Mouse (Mus musculus): ENCODE results near the gene Stab1. TPM values are rescaled to one million over a fixed set of nuclear protein-coding genes. Genes with fewer than 3 reads are reported as not detected.

Stab1 gene
- total RNA-seq, 2 experiments from 2014 or later, result not detected

GRCm38 (mm10) chr14:31195968-31196367, 27.5 kb upstream of the Stab1 start:
- peak; percentile 66 for ATAC-seq (replicated peaks; ENCODE audit: low FRiP score, poor library complexity, severe bottlenecking)

DNA sequence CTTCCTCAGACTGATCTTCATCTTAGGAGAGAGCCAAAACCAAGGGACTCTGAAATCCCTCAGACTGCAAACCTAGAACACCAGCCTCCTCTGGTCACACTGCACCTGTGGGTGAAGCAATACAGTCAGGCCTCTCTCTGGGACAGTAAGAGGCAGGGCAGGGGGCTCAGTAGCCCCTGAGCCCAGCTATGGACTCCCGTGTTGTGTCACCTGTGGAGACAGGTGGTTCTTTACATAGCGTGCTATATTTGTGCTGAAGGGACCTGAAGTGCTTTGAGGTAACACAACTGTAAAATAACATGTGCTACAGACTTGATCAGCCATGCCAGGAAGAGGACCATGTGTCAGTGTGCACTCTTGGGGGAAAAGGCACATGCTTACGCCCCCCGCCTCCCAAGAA, 27.1 kb upstream of the Stab1 start:
- no peak for ATAC-seq (replicated peaks; ENCODE audit: low FRiP score, poor library complexity, severe bottlenecking)

GRCm38 (mm10) chr14:31194891-31195513, 26.6 kb upstream of the Stab1 start:
- ATAC-seq (replicated peaks; ENCODE audit: low FRiP score, poor library complexity, severe bottlenecking), result 0 out of 2 replicates have a peak, but pooled peaks have one; percentile 17

- no peak for ATAC-seq (replicated peaks; ENCODE audit: low FRiP score, poor library complexity, severe bottlenecking)
Observed at GRCm38 (mm10) chr14:31194441-31194840, 26.0 kb upstream of the Stab1 start.

DNA sequence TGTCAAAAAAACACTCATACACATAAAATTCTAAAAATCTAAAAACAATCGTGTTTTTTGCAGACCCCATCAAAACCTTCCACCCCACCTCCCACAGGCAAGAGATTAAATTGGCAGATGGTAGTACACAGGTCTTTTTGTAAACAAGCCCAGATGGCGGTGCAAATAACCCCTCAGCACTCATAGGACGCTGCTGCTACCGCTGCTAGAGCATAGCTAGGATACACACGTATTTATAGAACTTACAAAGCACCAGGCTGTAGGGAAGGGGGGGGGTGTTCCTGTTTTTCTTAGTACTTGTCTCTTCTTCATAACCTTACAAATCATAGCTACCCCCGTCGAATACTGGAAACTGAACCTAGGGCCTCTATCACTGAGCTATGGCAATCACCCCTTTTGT, 25.4 kb upstream of the Stab1 start:
- ATAC-seq (replicated peaks; ENCODE audit: low FRiP score, poor library complexity, severe bottlenecking), result no peak

GRCm38 (mm10) chr14:31191936-31192335, 23.5 kb upstream of the Stab1 start:
- no peak for ATAC-seq (replicated peaks; ENCODE audit: low FRiP score, poor library complexity, severe bottlenecking)

GRCm38 (mm10) chr14:31189348-31189747, 20.9 kb upstream of the Stab1 start:
- ATAC-seq (replicated peaks; ENCODE audit: low FRiP score, poor library complexity, severe bottlenecking), result no peak

DNA sequence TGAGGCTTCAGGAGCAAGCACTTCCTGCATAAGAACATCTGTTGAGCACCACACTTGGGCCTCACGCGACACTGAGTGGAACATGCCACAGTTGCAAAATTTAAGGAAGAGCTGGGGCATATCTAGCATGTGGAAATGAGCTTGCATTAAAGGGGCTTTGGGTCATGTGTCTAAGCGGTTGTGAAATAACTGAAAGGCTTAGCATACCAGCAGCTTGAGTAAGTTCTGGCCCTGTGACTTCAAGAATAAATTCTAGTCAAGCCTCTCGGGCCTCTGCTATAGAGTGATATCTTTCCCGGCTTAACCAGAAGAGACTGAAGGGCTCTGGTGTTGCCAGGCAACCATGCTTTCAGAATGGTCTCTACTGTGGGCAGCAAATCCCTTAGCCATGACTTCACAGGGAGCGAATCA, 20.3 kb upstream of the Stab1 start:
- ATAC-seq (replicated peaks; ENCODE audit: low FRiP score, poor library complexity, severe bottlenecking), result no peak

GRCm38 (mm10) chr14:31186656-31187055, 18.2 kb upstream of the Stab1 start:
- no peak for ATAC-seq (replicated peaks; ENCODE audit: low FRiP score, poor library complexity, severe bottlenecking)

- ATAC-seq (replicated peaks; ENCODE audit: low FRiP score, poor library complexity, severe bottlenecking), result no peak
Observed at GRCm38 (mm10) chr14:31184195-31184594, 15.8 kb upstream of the Stab1 start.

- ATAC-seq (replicated peaks; ENCODE audit: low FRiP score, poor library complexity, severe bottlenecking), result no peak
Observed at GRCm38 (mm10) chr14:31183541-31183940, 15.1 kb upstream of the Stab1 start.

- ATAC-seq (replicated peaks; ENCODE audit: low FRiP score, poor library complexity, severe bottlenecking), result no peak
Observed at GRCm38 (mm10) chr14:31182786-31183290, 14.4 kb upstream of the Stab1 start.

DNA sequence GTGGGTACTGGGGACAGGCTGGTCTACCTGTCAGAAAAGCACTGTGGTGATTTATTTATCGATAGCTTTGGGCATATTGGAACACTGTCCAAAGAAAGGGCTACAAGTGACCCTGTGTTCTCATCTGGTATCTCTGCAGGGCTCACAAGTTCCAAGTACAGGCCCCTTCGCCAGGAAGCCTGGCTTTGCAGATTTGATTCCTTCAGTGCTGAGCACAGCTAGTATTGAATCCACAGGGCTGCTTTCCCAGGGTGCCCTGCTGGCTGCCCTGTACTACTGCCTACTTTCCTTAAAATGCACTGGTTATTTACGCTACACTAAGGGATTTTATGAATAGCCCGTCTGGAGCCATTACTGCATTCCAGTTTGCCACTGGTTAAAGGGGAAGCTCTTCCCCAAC, 13.1 kb upstream of the Stab1 start:
- no peak for ATAC-seq (replicated peaks; ENCODE audit: low FRiP score, poor library complexity, severe bottlenecking)

- no peak for ATAC-seq (replicated peaks; ENCODE audit: low FRiP score, poor library complexity, severe bottlenecking)
Observed at GRCm38 (mm10) chr14:31179677-31180365, 11.4 kb upstream of the Stab1 start.

DNA sequence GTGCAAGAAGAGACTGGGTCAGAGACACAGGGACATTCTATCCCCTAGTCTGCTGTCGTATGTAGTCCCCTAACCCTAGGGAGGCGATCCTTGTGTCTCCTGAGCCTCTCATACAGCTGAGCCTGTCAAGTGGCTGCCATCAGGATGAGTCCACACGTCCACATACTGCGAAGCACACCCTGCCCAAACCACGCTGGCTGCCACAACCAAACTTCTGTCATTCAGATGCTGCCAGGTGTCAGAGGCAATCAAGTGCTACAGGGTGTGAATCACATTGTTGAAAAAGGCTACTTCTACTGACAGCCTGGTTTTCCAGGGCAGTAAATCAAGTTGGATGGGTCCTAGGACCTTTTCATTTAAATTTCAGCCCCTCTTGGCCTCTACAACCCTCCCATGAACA, 9.3 kb upstream of the Stab1 start:
- ATAC-seq (replicated peaks; ENCODE audit: low FRiP score, poor library complexity, severe bottlenecking), result no peak

DNA sequence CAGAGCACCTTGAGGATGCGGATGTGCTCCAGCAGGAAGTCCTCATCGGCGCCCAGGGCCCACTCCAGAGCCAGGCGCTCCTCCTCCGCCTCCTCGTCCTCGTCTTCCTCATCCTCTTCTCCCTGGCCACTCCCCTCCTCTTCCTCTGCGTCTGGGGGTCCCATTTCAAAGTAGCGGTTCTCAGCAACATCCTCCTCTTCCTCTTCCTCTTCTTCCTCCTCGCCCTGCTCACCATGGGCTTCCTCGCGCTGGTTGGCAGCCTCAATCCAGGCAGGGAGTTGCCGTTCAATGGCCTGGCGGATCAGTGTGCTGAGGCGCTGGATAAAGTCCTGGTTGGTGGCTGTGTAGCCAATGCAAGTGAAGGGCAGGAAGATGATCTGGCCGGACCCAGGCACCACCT, 8.8 kb upstream of the Stab1 start:
- no peak for ATAC-seq (replicated peaks; ENCODE audit: low FRiP score, poor library complexity, severe bottlenecking)

DNA sequence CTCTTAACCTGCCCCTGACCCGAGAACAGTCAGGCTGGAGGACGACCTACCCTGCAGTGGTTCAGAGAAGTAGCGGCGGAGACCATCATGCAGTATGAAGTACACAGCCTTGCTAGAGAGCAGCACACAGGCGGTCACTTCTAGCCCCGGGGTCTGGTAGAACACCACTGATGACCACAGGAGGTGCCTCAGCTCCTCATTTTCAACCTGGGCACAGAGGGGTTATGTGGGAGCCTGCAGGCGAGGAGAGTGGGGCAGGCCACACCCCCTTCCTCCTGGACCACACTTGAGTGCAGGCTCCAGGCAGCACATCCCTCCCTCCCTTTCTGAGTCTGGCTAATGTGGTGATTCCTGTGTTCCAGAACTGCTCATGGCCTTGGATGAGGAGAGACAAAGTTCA, 5.1 kb upstream of the Stab1 start:
- ATAC-seq (replicated peaks; ENCODE audit: low FRiP score, poor library complexity, severe bottlenecking), result no peak

DNA sequence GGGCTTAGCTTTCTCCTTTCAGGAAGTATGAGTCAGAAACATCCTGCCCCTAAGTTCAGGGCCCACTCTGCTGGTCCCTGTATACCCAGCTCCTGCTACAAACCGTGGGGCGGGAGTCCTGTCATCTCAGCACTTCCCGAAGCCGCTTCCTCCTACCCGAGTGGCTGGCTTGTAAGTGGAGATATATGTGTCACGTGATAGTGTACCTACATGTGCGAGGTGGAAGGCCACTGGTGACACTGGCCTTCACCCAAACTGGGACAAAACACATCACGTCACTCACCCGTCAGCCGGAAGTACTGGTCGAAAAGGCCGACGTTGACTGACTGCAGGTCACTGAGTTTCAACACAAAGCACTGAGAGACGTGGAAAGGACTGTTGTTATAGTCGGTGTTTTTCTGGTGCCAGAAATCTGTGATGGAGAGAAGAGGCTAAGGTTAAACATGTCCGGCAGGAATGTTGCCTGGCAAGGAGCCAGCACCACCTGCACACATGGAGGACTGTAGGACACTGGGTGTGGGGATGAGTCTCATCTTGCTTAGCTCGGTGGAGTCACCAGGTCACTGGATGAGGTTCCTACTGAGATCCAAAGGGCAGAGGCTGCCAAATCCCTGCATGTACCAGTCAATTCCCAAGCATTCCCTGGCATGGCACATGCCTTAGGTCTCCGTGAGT, 4.5 kb upstream of the Stab1 start:
- no peak for ATAC-seq (replicated peaks; ENCODE audit: low FRiP score, poor library complexity, severe bottlenecking)

DNA sequence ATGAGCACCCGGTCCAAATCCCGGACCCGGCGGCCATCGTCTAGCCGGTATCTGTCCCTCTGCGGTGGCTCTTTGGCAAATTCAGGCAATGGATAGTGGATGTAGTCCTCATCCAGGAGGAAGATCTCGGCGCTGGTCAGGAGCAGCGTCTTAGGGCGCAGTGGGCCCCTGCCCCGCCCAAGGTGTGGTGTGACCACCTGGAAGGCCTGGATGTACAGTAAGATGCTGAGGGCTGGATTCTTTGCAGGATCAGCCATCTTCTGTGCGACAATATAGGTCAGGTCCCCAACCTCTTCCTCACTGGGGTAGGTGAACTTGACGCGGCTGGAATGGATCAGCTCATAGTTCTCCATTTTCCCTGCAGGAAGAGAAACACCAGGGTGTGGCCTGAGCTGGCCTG, 3.4 kb upstream of the Stab1 start:
- no peak for ATAC-seq (replicated peaks; ENCODE audit: low FRiP score, poor library complexity, severe bottlenecking)

DNA sequence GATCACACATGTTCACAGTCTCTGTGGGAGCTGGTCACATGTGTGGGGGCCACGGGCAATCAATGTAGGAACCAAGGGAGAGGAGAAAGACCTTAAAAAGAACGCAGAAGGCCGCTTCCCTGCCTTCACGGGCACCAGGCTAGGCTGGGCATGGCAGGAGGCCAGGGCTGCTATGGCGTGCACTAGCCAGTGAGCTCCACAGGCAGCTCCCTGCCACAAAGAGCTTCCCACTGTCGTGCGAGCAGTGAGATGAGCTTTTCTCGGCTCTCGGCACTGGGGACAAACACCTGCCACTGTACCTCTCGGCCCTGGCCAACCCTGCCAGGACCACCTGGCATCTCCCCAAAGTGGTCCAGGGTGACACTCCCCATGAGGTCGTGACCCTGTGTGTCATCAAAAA, 2.9 kb upstream of the Stab1 start:
- no peak for ATAC-seq (replicated peaks; ENCODE audit: low FRiP score, poor library complexity, severe bottlenecking)

DNA sequence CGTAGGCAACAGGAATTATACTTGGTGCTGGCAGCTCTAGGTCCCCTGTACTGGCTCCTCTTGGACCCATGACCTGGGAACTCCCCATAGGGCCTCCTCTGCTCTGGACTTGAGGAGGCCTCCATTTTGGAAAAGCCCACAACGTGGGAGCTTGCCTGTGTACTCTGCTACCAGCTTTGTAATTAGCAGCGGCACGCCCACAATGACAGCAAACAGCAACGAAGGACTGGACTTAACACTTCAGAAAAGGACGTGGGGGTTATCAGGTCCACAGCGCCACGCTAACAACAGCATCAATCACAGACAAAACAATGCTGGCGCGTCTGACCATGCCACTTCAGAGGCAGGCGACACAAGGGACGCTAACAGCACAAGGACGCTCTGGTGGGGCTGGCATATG, 2.5 kb upstream of the Stab1 start:
- no peak for ATAC-seq (replicated peaks; ENCODE audit: low FRiP score, poor library complexity, severe bottlenecking)
